Mouse (Mus musculus): Measurements from ENCODE around the gene Fzd5. TPM values are rescaled to one million over a fixed set of nuclear protein-coding genes. Genes with fewer than 3 reads are reported as not detected.

The Fzd5 gene
- polyA plus RNA-seq, 1 experiment, result 1.3 TPM

GRCm38 (mm10) chr1:64690213-64691013 is 47.1 kb downstream of the Fzd5 start, which contains the start of gene Ccnyl1:
TSS of gene Ccnyl1 (plus strand) at chr1:64690455.
- peak; percentile 98 to 99 for DNase-seq (ENCODE audit: extremely low spot score in 1 of 2, low spot score in 1 of 2)

- DNase-seq (ENCODE audit: extremely low spot score in 1 of 2, low spot score in 1 of 2), result no peak
Observed at GRCm38 (mm10) chr1:64689561-64690212, 47.9 kb downstream of the Fzd5 start.

- DNase-seq (ENCODE audit: extremely low spot score in 1 of 2, low spot score in 1 of 2), result no peak
Observed at GRCm38 (mm10) chr1:64688046-64688445, 49.5 kb downstream of the Fzd5 start.

- DNase-seq (ENCODE audit: extremely low spot score in 1 of 2, low spot score in 1 of 2), result no peak
Observed at GRCm38 (mm10) chr1:64684440-64684839, 53.1 kb downstream of the Fzd5 start.

GRCm38 (mm10) chr1:64683039-64683438 is 54.5 kb downstream of the Fzd5 start:
- peak; percentile 10 to 28 for DNase-seq (ENCODE audit: extremely low spot score in 1 of 2, low spot score in 1 of 2)

GRCm38 (mm10) chr1:64681499-64681898 is 56.1 kb downstream of the Fzd5 start:
- DNase-seq (ENCODE audit: extremely low spot score in 1 of 2, low spot score in 1 of 2), result no peak

Other genes starting within 250 kb of the Fzd5 start
- 17.4 and 17.5 TPM in 2 replicates for gene Creb1, start 205.1 kb downstream of the Fzd5 start, polyA plus RNA-seq (2012; rRNA removed)
- gene Mettl21a, start 120.5 kb downstream of the Fzd5 start, polyA plus RNA-seq (2012; rRNA removed), result 11.3 and 12.8 TPM in 2 replicates
- 26.5 and 28.3 TPM in 2 replicates for gene Ccnyl1, start 47.3 kb downstream of the Fzd5 start, polyA plus RNA-seq (2012; rRNA removed)
- gene Plekhm3, start 219.1 kb upstream of the Fzd5 start, polyA plus RNA-seq (2012; rRNA removed), result 13.3 and 15.1 TPM in 2 replicates